Mouse (Mus musculus): ENCODE data around the gene Tll2. TPM values are rescaled to one million over a fixed set of nuclear protein-coding genes. Genes with fewer than 3 reads are reported as not detected.
A peak's percentile ranks its signal among the peaks of the same experiment; 100 is the strongest.

The Tll2 gene
- polyA plus RNA-seq, 1 experiment from 2014 or later = 1.1 TPM

- Histone ChIP-seq H3K9ac (no peak overlapping the region), H3K27me3 (no peaks in the 10 kb centered on the region), H3K4me3 (no peak overlapping the region), H3K9me3 (no peaks in the 10 kb centered on the region), H3K4me2 (no peak overlapping the region), H3K27ac (replicated peaks) (no peak overlapping the region), H3K4me1 (replicated peaks) (peaks cover 14% of the 10 kb centered on the region), H3K36me3 (no peaks in the 10 kb centered on the region)
- ATAC-seq (ENCODE audit: low read depth) = no peak
- WGBS = 85% methylated on average over 12 of the region's 12 CpGs
Observed at GRCm38 (mm10) chr19:41197606-41198005, 9.0 kb downstream of the Tll2 start.

GRCm38 (mm10) chr19:41193379-41193778, 13.3 kb downstream of the Tll2 start:
- Histone ChIP-seq H3K27me3 (no peaks in the 10 kb centered on the region), H3K9ac (no peak overlapping the region), H3K27ac (replicated peaks) (no peak overlapping the region), H3K36me3 (no peaks in the 10 kb centered on the region), H3K9me3 (no peaks in the 10 kb centered on the region), H3K4me3 (no peak overlapping the region), H3K4me1 (replicated peaks) (peaks cover 44% of the 10 kb centered on the region), H3K4me2 (no peak overlapping the region)
- 76% methylated on average over 1 of the region's 1 CpGs for WGBS
- no peak for ATAC-seq (ENCODE audit: low read depth)

GRCm38 (mm10) chr19:41192953-41193352, 13.7 kb downstream of the Tll2 start:
- 37% methylated on average over 4 of the region's 4 CpGs for WGBS

GRCm38 (mm10) chr19:41191724-41192123, 14.9 kb downstream of the Tll2 start:
- Histone ChIP-seq H3K9ac (no peak overlapping the region), H3K27me3 (no peaks in the 10 kb centered on the region), H3K27ac (replicated peaks) (no peak overlapping the region), H3K36me3 (no peaks in the 10 kb centered on the region), H3K4me3 (no peak overlapping the region), H3K4me2 (no peak overlapping the region), H3K4me1 (replicated peaks) (peaks cover 44% of the 10 kb centered on the region), H3K9me3 (no peaks in the 10 kb centered on the region)
- ATAC-seq (ENCODE audit: low read depth) = peak; percentile 59; the same call in 1 of the 2 replicates
- WGBS = 78% methylated on average over 9 of the region's 9 CpGs

More at GRCm38 (mm10) chr19:41192953-41193352, 13.7 kb downstream of the Tll2 start:
- H3K36me3 ChIP-seq = no peaks in the 10 kb centered on the region
- no peaks in the 10 kb centered on the region for H3K27me3 ChIP-seq
- H3K27ac ChIP-seq (replicated peaks) = no peak overlapping the region; the same call in 1 of the 2 replicates
- 0 out of 2 replicates have a peak, but pooled peaks have one; percentile 49 for ATAC-seq (ENCODE audit: low read depth)
- no peaks in the 10 kb centered on the region for H3K9me3 ChIP-seq
- H3K4me3 ChIP-seq = no peak overlapping the region
- H3K4me1 ChIP-seq (replicated peaks) = peaks cover 44% of the 10 kb centered on the region
- H3K9ac ChIP-seq = no peak overlapping the region
- no peak overlapping the region for H3K4me2 ChIP-seq

- WGBS = 20% methylated on average over 6 of the region's 6 CpGs
- Histone ChIP-seq H3K27me3 (no peaks in the 10 kb centered on the region), H3K36me3 (no peaks in the 10 kb centered on the region), H3K4me1 (replicated peaks) (peaks cover 44% of the 10 kb centered on the region), H3K9me3 (no peaks in the 10 kb centered on the region), H3K9ac (no peak overlapping the region), H3K4me2 (no peak overlapping the region), H3K4me3 (no peak overlapping the region), H3K27ac (replicated peaks) (no peak overlapping the region; the same call in 1 of the 2 replicates)
- ATAC-seq (ENCODE audit: low read depth) = no peak
Observed at GRCm38 (mm10) chr19:41190876-41191434, 15.7 kb downstream of the Tll2 start.

GRCm38 (mm10) chr19:41177331-41177730, 29.3 kb downstream of the Tll2 start:
- 71% methylated on average over 6 of the region's 6 CpGs for WGBS
- Histone ChIP-seq H3K27me3 (no peaks in the 10 kb centered on the region), H3K9me3 (no peaks in the 10 kb centered on the region), H3K9ac (no peak overlapping the region), H3K36me3 (no peaks in the 10 kb centered on the region), H3K4me1 (replicated peaks) (no peaks in the 10 kb centered on the region), H3K4me2 (no peak overlapping the region), H3K27ac (replicated peaks) (no peak overlapping the region), H3K4me3 (no peak overlapping the region)
- ATAC-seq (ENCODE audit: low read depth) = no peak

GRCm38 (mm10) chr19:41176881-41177280, 29.8 kb downstream of the Tll2 start:
- H3K27me3 ChIP-seq = no peaks in the 10 kb centered on the region
- H3K9me3 ChIP-seq = no peaks in the 10 kb centered on the region
- no peak overlapping the region for H3K4me2 ChIP-seq
- H3K4me1 ChIP-seq (replicated peaks) = no peaks in the 10 kb centered on the region
- 86% methylated on average over 2 of the region's 2 CpGs for WGBS
- H3K4me3 ChIP-seq = no peak overlapping the region
- no peak for ATAC-seq (ENCODE audit: low read depth)
- H3K27ac ChIP-seq (replicated peaks) = no peak overlapping the region
- no peak overlapping the region for H3K9ac ChIP-seq
- no peaks in the 10 kb centered on the region for H3K36me3 ChIP-seq

GRCm38 (mm10) chr19:41165914-41166235, 40.8 kb downstream of the Tll2 start:
- peaks cover 26% of the 10 kb centered on the region for H3K4me1 ChIP-seq (replicated peaks)
- H3K36me3 ChIP-seq = no peaks in the 10 kb centered on the region
- H3K9ac ChIP-seq = no peak overlapping the region
- no peak overlapping the region for H3K27ac ChIP-seq (replicated peaks)
- WGBS = 73% methylated on average over 5 of the region's 5 CpGs
- no peaks in the 10 kb centered on the region for H3K9me3 ChIP-seq
- H3K27me3 ChIP-seq = no peaks in the 10 kb centered on the region
- ATAC-seq (ENCODE audit: low read depth) = no peak
- no peak overlapping the region for H3K4me3 ChIP-seq
- no peak overlapping the region for H3K4me2 ChIP-seq

GRCm38 (mm10) chr19:41165144-41165913, 41.3 kb downstream of the Tll2 start:
- H3K9me3 ChIP-seq = no peaks in the 10 kb centered on the region
- 50% methylated on average over 14 of the region's 14 CpGs for WGBS
- no peak overlapping the region; the same call in 1 of the 2 replicates for H3K27ac ChIP-seq (replicated peaks)
- no peaks in the 10 kb centered on the region for H3K27me3 ChIP-seq
- no peak for ATAC-seq (ENCODE audit: low read depth)
- peaks cover 26% of the 10 kb centered on the region for H3K4me1 ChIP-seq (replicated peaks)
- no peaks in the 10 kb centered on the region for H3K36me3 ChIP-seq
- no peak overlapping the region for H3K4me2 ChIP-seq
- no peak overlapping the region for H3K4me3 ChIP-seq
- H3K9ac ChIP-seq = no peak overlapping the region

GRCm38 (mm10) chr19:41164447-41165095, 42.1 kb downstream of the Tll2 start:
- Histone ChIP-seq H3K4me2 (no peak overlapping the region), H3K9ac (no peak overlapping the region), H3K4me1 (replicated peaks) (peaks cover 26% of the 10 kb centered on the region), H3K27ac (replicated peaks) (peak overlapping the region; percentile 53), H3K36me3 (no peaks in the 10 kb centered on the region), H3K4me3 (no peak overlapping the region), H3K27me3 (no peaks in the 10 kb centered on the region), H3K9me3 (no peaks in the 10 kb centered on the region)
- 0 out of 2 replicates have a peak, but pooled peaks have one; percentile 44 for ATAC-seq (ENCODE audit: low read depth)
- WGBS = 22% methylated on average over 10 of the region's 10 CpGs

GRCm38 (mm10) chr19:41160388-41160787, 46.2 kb downstream of the Tll2 start:
- no peak overlapping the region for H3K27ac ChIP-seq (replicated peaks)
- no peak overlapping the region for H3K4me3 ChIP-seq
- peaks cover 13% of the 10 kb centered on the region for H3K4me1 ChIP-seq (replicated peaks)
- no peaks in the 10 kb centered on the region for H3K9me3 ChIP-seq
- WGBS = 54% methylated on average over 14 of the region's 14 CpGs
- no peak overlapping the region for H3K9ac ChIP-seq
- H3K27me3 ChIP-seq = no peaks in the 10 kb centered on the region
- ATAC-seq (ENCODE audit: low read depth) = no peak
- H3K4me2 ChIP-seq = no peak overlapping the region
- H3K36me3 ChIP-seq = no peaks in the 10 kb centered on the region

GRCm38 (mm10) chr19:41154681-41155080, 52.0 kb downstream of the Tll2 start:
- ATAC-seq (ENCODE audit: low read depth) = no peak
- WGBS = 83% methylated on average over 7 of the region's 7 CpGs
- Histone ChIP-seq H3K27me3 (no peaks in the 10 kb centered on the region), H3K27ac (replicated peaks) (no peak overlapping the region), H3K36me3 (0 out of 2 replicates have a peak, but pooled peaks cover 3% of the 10 kb centered on the region), H3K4me1 (replicated peaks) (no peaks in the 10 kb centered on the region), H3K4me2 (no peak overlapping the region), H3K9me3 (peaks cover 7% of the 10 kb centered on the region; the same call in 1 of the 2 replicates), H3K9ac (no peak overlapping the region), H3K4me3 (no peak overlapping the region)
